Mouse (Mus musculus) MEL (cell line): ENCODE data around the gene Trim30a.

ENCODE experiments used
- CHD2 ChIP-seq: IDR thresholded peaks from 2 replicates; pipeline ENCODE4 v1.6.1; 2011; ENCODE audit warnings: low read length, improper control_type of control experiment
- CTCF ChIP-seq, 3 experiments: IDR thresholded peaks in 2 of 3; conservative IDR thresholded peaks in 1 of 3; 2 replicates each; pipeline ENCODE4 v1.5.1; 2011 to 2012; ENCODE audit warnings: low read length in 3 of 3, low read depth in 2 of 3, mild to moderate bottlenecking in 2 of 3, improper control_type of control experiment in 1 of 3, inconsistent platforms in 1 of 3, mixed read lengths in 1 of 3, moderate library complexity in 1 of 3; ENCODE audit not compliant: control insufficient read depth in 1 of 3, insufficient read depth in 1 of 3, poor library complexity in 1 of 3, severe bottlenecking in 1 of 3
- EP300 ChIP-seq, 2 experiments: IDR thresholded peaks; 2 replicates each; pipeline ENCODE4 v1.6.1; 2011; ENCODE audit warnings: improper control_type of control experiment in 2 of 2, low read length in 2 of 2, low read depth in 1 of 2, mild to moderate bottlenecking in 1 of 2
- ETS1 ChIP-seq: IDR thresholded peaks from 2 replicates; pipeline ENCODE4 v1.6.1; 2012; ENCODE audit warnings: low read depth, mild to moderate bottlenecking, inconsistent platforms, low read length, improper control_type of control experiment, moderate library complexity
- GATA1 ChIP-seq: IDR thresholded peaks from 2 replicates; pipeline ENCODE4 v1.6.1; 2011; ENCODE audit warnings: low read depth, low read length, improper control_type of control experiment
- JUND ChIP-seq: IDR thresholded peaks from 2 replicates; pipeline ENCODE4 v1.6.1; 2011; ENCODE audit warnings: low read depth, mild to moderate bottlenecking, improper control_type of control experiment, low read length
- MAFK ChIP-seq: IDR thresholded peaks from 2 replicates; pipeline ENCODE4 v1.6.1; 2011; ENCODE audit warnings: low read depth, mild to moderate bottlenecking, low read length, improper control_type of control experiment, borderline replicate concordance
- MYB ChIP-seq: IDR thresholded peaks from 2 replicates; pipeline ENCODE4 v1.6.1; 2011; ENCODE audit warnings: mild to moderate bottlenecking, low read depth, low read length, improper control_type of control experiment
- MYC ChIP-seq: IDR thresholded peaks from 2 replicates; pipeline ENCODE4 v1.6.1; 2011; ENCODE audit warnings: low read depth, mild to moderate bottlenecking, low read length, improper control_type of control experiment, moderate library complexity
- POLR2A ChIP-seq, 2 experiments: IDR thresholded peaks; 2 replicates each; pipeline ENCODE4 v1.6.1; 2011 to 2012; ENCODE audit warnings: low read length in 2 of 2, mild to moderate bottlenecking in 2 of 2, control low read depth in 1 of 2, improper control_type of control experiment in 1 of 2, low read depth in 1 of 2, moderate library complexity in 1 of 2; ENCODE audit not compliant: control insufficient read depth in 1 of 2, insufficient read depth in 1 of 2, poor library complexity in 1 of 2
- POLR2AphosphoS2 ChIP-seq: IDR thresholded peaks from 2 replicates; pipeline ENCODE4 v1.6.1; 2011; ENCODE audit warnings: low read length, improper control_type of control experiment
- SMC3 ChIP-seq: IDR thresholded peaks from 2 replicates; pipeline ENCODE4 v1.6.1; 2011; ENCODE audit warnings: low read depth, low read length, improper control_type of control experiment
- ZKSCAN1 ChIP-seq: IDR thresholded peaks from 2 replicates; pipeline ENCODE4 v1.6.1; 2012; ENCODE audit warnings: low read depth, mild to moderate bottlenecking, inconsistent platforms, low read length, improper control_type of control experiment, moderate library complexity

GRCm38 (mm10) chr7:104400698-104401097 is 64.3 kb downstream of the Trim30a start, which contains the start of gene Trim30c:
- no peak for TF ChIP-seq EP300 (IDR thresholded peaks at IDR 0.05; ENCODE audit: low read depth in 1 of 2, low read length in 2 of 2)
- TF ChIP-seq CTCF (IDR thresholded peaks at IDR 0.05 in 2 of 3, conservative IDR thresholded peaks at IDR 0.05 in 1 of 3; ENCODE audit: control insufficient read depth in 1 of 3, insufficient read depth in 1 of 3, low read depth in 2 of 3, low read length in 3 of 3, poor library complexity in 1 of 3, severe bottlenecking in 1 of 3) = no peak
- no peak for TF ChIP-seq JUND
- no peak for TF ChIP-seq GATA1
- TF ChIP-seq POLR2A (IDR thresholded peaks at IDR 0.05; ENCODE audit: control insufficient read depth in 1 of 2, insufficient read depth in 1 of 2, low read depth in 1 of 2, low read length in 2 of 2, poor library complexity in 1 of 2) = no peak
- TF ChIP-seq ZKSCAN1 = no peak
- TF ChIP-seq MYB = no peak
- no peak for TF ChIP-seq MYC
- no peak for TF ChIP-seq ETS1
- TF ChIP-seq CHD2 = no peak
- TF ChIP-seq SMC3 = no peak
- no peak for TF ChIP-seq MAFK
- TF ChIP-seq POLR2AphosphoS2 = no peak
